Mouse (Mus musculus) stomach, adult 2 months (tissue): ENCODE results near the gene Kcnmb2. TPM values are rescaled to one million over a fixed set of nuclear protein-coding genes. Genes with fewer than 3 reads are reported as not detected.

Source experiments
- polyA plus RNA-seq: library from polyadenylated mRNA; depleted of rRNA; stranded (reverse); fragments of >200 nt; gene quantifications from 2 replicates; pipeline ENCODE4 v1.2.3, GENCODE M21; 2012; rRNA removed

Kcnmb2 gene
- 0.13 TPM in 1 of 2 replicates, not detected in the other for polyA plus RNA-seq

DNA sequence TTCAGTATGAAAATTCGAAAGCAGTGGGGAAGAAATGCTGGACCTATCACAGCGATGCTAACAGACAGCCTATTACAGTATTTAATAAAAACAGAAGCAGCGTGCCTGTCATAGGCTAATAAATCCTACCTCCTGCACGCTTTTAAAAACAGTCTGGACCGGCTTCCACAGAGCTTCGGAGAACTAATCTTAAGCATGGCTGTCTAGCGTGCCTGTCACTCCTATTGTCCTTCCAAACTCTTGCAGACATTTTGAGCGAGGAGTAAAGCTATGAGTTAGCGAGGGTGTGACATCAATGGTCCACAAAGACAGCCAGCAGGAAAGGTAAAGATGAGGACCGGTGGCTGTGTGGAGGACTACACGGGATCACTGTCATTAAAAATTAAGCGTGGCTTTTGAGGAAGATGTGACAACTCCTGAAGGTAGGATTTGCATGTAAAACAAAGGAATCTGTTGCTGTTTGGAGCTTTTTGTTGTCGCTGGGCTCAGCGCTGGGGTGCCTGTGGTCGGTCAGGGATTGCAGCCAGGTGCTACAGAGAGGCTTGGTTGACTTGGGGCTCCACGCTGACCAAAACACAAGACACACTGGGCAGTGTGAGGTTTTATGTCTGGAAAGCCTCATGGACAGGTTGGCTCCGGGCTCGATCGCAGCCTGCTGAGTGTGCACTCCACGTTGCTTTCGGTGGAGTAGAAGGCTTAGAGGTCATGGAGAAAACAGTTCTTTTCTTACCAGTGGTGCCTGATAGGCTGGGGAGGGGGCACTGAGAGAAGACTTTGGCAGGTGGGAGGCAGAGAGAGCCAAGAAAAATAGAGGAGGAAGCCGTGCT lies at the start of gene Kcnmb2:
Kcnmb2 (plus strand) TSS at position 4 of the 827 bp plus-strand sequence.

